Mouse (Mus musculus) hindbrain, embryonic 10.5 days (tissue): Measurements from ENCODE around the gene Rxfp3. TPM values are rescaled to one million over a fixed set of nuclear protein-coding genes. Genes with fewer than 3 reads are reported as not detected.
"Not testable (repeated sequence)": the region's sequence is repeated elsewhere in the genome, so short reads cannot be mapped to it uniquely, and the experiment has no call there.

Experiments
- DNase-seq: peaks from one replicate; pipeline ENCODE4 v3.0.0-alpha.2; 2017; ENCODE audit warnings: low spot score
- H3K27ac ChIP-seq: fragments of 300-500 bp; sonication (generic); 2 replicates; pipeline ENCODE4 v1.5.1; 2016; ENCODE audit warnings: mild to moderate bottlenecking, moderate library complexity
- H3K27me3 ChIP-seq: fragments of 300-500 bp; sonication (generic); 2 replicates; pipeline ENCODE4 v1.6.1; 2016; ENCODE audit warnings: mild to moderate bottlenecking; ENCODE audit not compliant: poor library complexity, insufficient read depth, severe bottlenecking
- H3K36me3 ChIP-seq: fragments of 300-500 bp; sonication (generic); 2 replicates; pipeline ENCODE4 v1.6.1; 2016; ENCODE audit warnings: mild to moderate bottlenecking, moderate library complexity
- H3K4me1 ChIP-seq: fragments of 300-500 bp; sonication (generic); replicated peaks from 2 replicates; pipeline ENCODE4 v1.6.1; 2016; ENCODE audit warnings: mild to moderate bottlenecking
- H3K4me3 ChIP-seq: fragments of 300-500 bp; sonication (generic); 2 replicates; pipeline ENCODE4 v1.5.1; 2016; ENCODE audit warnings: mild to moderate bottlenecking, moderate library complexity
- H3K9me3 ChIP-seq: fragments of 300-500 bp; sonication (generic); 2 replicates; pipeline ENCODE4 v1.6.1; 2016; ENCODE audit warnings: mild to moderate bottlenecking, moderate library complexity
- WGBS: fragments of 180-500 bp; shearing (Covaris S2); methylation state at CpG from one replicate; pipeline ENCODE4 v1.1.7; 2016; 5-methylcytosine and 5-hydroxymethylcytosine counted together
- polyA plus RNA-seq: library from polyadenylated mRNA; unstranded; fragments of >200 nt; fragmentation: Nextera tagmentation; extraction: Ambion mirVana; gene quantifications from 2 replicates; pipeline ENCODE4 v1.2.1, GENCODE M21; 2016

Rxfp3 gene
- polyA plus RNA-seq, 1 experiment from 2014 or later: 0.86 TPM

DNA sequence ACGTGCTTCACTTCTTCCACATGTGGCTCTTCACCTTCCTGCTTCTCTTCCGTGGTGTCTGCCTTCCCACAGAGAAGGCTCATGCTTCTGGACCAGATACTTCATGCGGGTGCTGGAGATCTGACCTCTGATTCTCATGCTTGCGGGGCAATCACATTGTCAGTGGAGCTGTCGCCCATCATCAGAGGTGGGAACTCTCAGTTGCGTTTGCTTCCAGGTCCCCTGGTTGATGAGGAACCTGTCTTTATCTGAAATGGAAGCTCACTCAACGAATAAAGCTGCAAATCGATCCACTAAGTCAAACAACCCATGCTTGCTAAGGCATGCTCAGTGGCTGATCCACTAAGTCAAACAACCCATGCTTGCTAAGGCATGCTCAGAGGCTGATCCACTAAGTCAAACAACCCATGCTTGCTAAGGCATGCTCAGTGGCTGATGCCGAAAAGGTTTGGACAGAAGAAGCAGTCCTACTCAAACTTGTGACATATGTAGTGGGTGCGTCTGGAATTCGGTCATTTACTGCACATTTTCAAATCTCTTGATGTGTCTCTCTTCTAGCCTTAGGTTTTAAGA is 26.7 kb downstream of the Rxfp3 start:
- WGBS: 93% methylated on average over 11 of the region's 11 CpGs
- Histone ChIP-seq H3K27ac (no peak overlapping the region), H3K4me3 (no peak overlapping the region), H3K36me3 (no peaks in the 10 kb centered on the region), H3K4me1 (no peaks in the 10 kb centered on the region), H3K27me3 (no peaks in the 10 kb centered on the region), H3K9me3 (no peaks in the 10 kb centered on the region)
- no peak for DNase-seq

DNA sequence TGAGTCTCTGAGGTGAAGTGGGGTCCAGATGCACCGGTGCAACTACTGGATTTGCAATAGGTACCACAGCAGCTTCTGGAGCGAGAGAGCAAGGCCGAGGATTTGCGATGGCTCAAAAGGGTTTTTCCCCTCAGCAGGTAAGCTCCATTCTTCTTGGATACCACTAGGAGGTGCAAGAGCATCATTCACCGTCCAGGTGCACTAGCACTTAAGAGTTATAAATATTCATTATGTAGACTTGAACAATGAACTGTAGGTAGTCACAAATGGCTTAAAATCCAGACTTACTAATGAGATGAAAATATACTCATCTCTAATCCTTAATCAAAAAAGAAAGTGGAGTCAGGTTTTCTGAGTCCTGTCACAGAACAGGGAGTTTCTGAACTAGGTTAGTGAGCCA is 29.0 kb downstream of the Rxfp3 start:
- no peaks in the 10 kb centered on the region for H3K27me3 ChIP-seq
- no peaks in the 10 kb centered on the region for H3K36me3 ChIP-seq
- no peak overlapping the region for H3K27ac ChIP-seq
- no peak overlapping the region for H3K4me3 ChIP-seq
- no peak for DNase-seq
- H3K4me1 ChIP-seq: no peaks in the 10 kb centered on the region
- H3K9me3 ChIP-seq: no peaks in the 10 kb centered on the region
- 25% methylated on average over 5 of the region's 5 CpGs for WGBS

GRCm38 (mm10) chr15:11004646-11005045 is 33.1 kb downstream of the Rxfp3 start:
- H3K36me3 ChIP-seq: no peaks in the 10 kb centered on the region
- DNase-seq: no peak
- no peak overlapping the region for H3K4me3 ChIP-seq
- H3K27me3 ChIP-seq: no peaks in the 10 kb centered on the region
- no peaks in the 10 kb centered on the region for H3K9me3 ChIP-seq
- 85% methylated on average over 6 of the region's 6 CpGs for WGBS
- no peak overlapping the region for H3K27ac ChIP-seq
- H3K4me1 ChIP-seq: no peaks in the 10 kb centered on the region; the same call in 1 of the 2 replicates

DNA sequence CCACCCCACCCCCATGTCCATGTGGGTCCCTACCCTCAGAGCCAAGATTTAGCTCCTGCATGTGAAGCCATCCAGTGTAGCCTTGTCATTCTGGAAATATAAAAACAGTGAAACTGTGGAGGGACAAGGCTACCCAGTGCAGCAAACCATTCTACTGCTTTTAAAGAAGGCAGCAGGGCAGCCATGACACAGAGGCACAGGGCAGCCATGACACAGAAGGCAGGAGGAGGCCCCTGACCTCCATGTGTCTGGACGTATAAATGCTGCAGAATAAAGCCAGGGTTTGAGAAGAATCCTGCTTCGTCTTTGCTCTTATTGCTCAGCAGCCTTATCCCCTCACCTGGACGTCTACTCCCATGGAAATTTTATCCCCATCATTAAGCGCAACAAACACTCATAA is 34.0 kb downstream of the Rxfp3 start:
- Histone ChIP-seq H3K4me1 (no peaks in the 10 kb centered on the region; the same call in 1 of the 2 replicates), H3K9me3 (no peaks in the 10 kb centered on the region), H3K36me3 (no peaks in the 10 kb centered on the region), H3K4me3 (no peak overlapping the region), H3K27me3 (no peaks in the 10 kb centered on the region), H3K27ac (no peak overlapping the region)
- 90% methylated on average over 4 of the region's 4 CpGs for WGBS
- no peak for DNase-seq

GRCm38 (mm10) chr15:11000421-11000820 is 37.4 kb downstream of the Rxfp3 start, which contains the start of gene Slc45a2:
Gene Slc45a2, plus strand, starts transcription at chr15:11000721.
- no peaks in the 10 kb centered on the region for H3K36me3 ChIP-seq
- no peak within 1 kb of the TSS for H3K4me3 ChIP-seq
- no peaks in the 10 kb centered on the region; the same call in 1 of the 2 replicates for H3K4me1 ChIP-seq
- WGBS: 56% methylated on average over 7 of the region's 7 CpGs
- H3K27ac ChIP-seq: no peak within 1 kb of the TSS
- H3K27me3 ChIP-seq: no peaks in the 10 kb centered on the region
- no peaks in the 10 kb centered on the region for H3K9me3 ChIP-seq
- no peak for DNase-seq

- no peak for DNase-seq
- WGBS: 53% methylated on average over 5 of the region's 5 CpGs
- H3K9me3 ChIP-seq: no peaks in the 10 kb centered on the region
- H3K4me1 ChIP-seq: no peaks in the 10 kb centered on the region; the same call in 1 of the 2 replicates
- no peak overlapping the region for H3K4me3 ChIP-seq
- H3K27ac ChIP-seq: no peak overlapping the region
- H3K36me3 ChIP-seq: 0 out of 2 replicates have a peak, but pooled peaks cover 2% of the 10 kb centered on the region
- H3K27me3 ChIP-seq: no peaks in the 10 kb centered on the region
These were observed 38.0 kb downstream of the Rxfp3 start for GRCm38 (mm10) chr15:10999832-11000231.

- no peak for DNase-seq
- 94% methylated on average over 1 of the region's 1 CpGs for WGBS
- no peaks in the 10 kb centered on the region for H3K27me3 ChIP-seq
- no peak overlapping the region for H3K27ac ChIP-seq
- no peaks in the 10 kb centered on the region for H3K4me1 ChIP-seq
- no peak overlapping the region for H3K4me3 ChIP-seq
- H3K9me3 ChIP-seq: no peaks in the 10 kb centered on the region
- H3K36me3 ChIP-seq: peaks cover 10% of the 10 kb centered on the region
These were observed 46.2 kb downstream of the Rxfp3 start for GRCm38 (mm10) chr15:10991566-10991965.

GRCm38 (mm10) chr15:10990411-10990810 is 47.4 kb downstream of the Rxfp3 start:
- peaks cover 10% of the 10 kb centered on the region for H3K36me3 ChIP-seq
- H3K4me3 ChIP-seq: no peak overlapping the region
- no peak overlapping the region for H3K27ac ChIP-seq
- no peaks in the 10 kb centered on the region for H3K9me3 ChIP-seq
- 53% methylated on average over 2 of the region's 2 CpGs for WGBS
- DNase-seq: no peak
- no peaks in the 10 kb centered on the region for H3K27me3 ChIP-seq
- H3K4me1 ChIP-seq: no peaks in the 10 kb centered on the region

DNA sequence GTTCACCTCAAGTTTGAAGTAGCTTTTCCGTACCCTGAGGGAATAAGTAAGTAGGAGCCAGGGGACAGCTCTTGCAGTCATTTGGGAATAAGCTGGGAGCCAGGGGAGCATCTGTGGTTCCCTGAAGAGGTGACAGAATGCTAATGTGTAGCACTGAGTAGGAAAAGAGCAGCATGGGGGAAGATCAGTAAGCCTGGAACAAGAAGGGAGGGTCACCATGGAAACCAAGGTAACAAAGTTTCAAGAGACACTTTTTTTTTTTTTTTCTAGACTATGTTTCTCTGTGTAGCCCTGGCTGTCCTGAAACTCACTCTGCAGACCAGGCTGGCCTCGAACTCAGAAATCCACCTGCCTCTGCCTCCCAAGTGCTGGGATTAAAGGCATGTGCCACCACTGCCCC is 51.3 kb downstream of the Rxfp3 start:
- not testable (repeated sequence) for H3K27ac ChIP-seq, H3K4me1 ChIP-seq, DNase-seq, H3K27me3 ChIP-seq, H3K36me3 ChIP-seq, H3K9me3 ChIP-seq, H3K4me3 ChIP-seq
- WGBS: 79% methylated on average over 2 of the region's 2 CpGs

DNA sequence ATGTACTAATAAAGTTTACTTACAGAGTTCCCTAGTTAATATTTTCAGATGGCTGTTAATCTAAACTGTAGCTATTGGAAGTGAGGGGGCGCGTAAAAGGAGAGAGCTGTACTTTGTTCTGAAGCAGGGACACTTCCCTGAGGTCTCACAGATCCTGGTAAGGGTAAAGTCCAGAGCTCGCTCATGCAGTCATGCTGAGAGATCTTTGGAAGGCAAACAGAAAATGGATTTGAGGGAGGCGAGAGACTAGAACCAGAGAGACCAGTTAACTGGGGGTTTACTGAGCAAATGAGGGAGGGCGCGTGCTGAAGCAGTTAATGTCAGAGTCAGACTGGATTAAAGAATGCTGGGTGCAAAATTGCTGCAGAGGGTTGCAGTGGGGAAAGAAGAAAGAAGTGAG is 52.0 kb downstream of the Rxfp3 start:
- H3K27me3 ChIP-seq: no peaks in the 10 kb centered on the region
- no peak overlapping the region for H3K27ac ChIP-seq
- peaks cover 8% of the 10 kb centered on the region for H3K36me3 ChIP-seq
- DNase-seq: no peak
- peaks cover 13% of the 10 kb centered on the region for H3K4me1 ChIP-seq
- 80% methylated on average over 6 of the region's 6 CpGs for WGBS
- no peak overlapping the region for H3K4me3 ChIP-seq
- no peaks in the 10 kb centered on the region for H3K9me3 ChIP-seq

Other genes starting within 250 kb of the Rxfp3 start
- gene C1qtnf3, start 85.7 kb downstream of the Rxfp3 start, polyA plus RNA-seq: 2.9 and 5.0 TPM in 2 replicates
- gene Amacr, start 56.2 kb downstream of the Rxfp3 start, polyA plus RNA-seq: 12.1 and 12.8 TPM in 2 replicates
- gene Slc45a2, start 37.3 kb downstream of the Rxfp3 start, polyA plus RNA-seq: 0.19 and 0.21 TPM in 2 replicates
- 2.1 and 2.3 TPM in 2 replicates for gene Adamts12, start 26.8 kb upstream of the Rxfp3 start, polyA plus RNA-seq